Mouse (Mus musculus) megakaryocyte, embryonic 14.5 days (primary cell): Measurements from ENCODE around the gene Stx1a. TPM values are rescaled to one million over a fixed set of nuclear protein-coding genes. Genes with fewer than 3 reads are reported as not detected.

ENCODE experiments used
- H3K27me3 ChIP-seq: replicated peaks from 2 replicates; pipeline ENCODE3; 2012; ENCODE audit warnings: inconsistent platforms
- H3K36me3 ChIP-seq: replicated peaks from 2 replicates; pipeline ENCODE3; 2012; ENCODE audit warnings: low read length, inconsistent platforms, mixed read lengths
- H3K4me1 ChIP-seq: 2 replicates; pipeline ENCODE4 v1.6.1; 2012; ENCODE audit warnings: inconsistent platforms
- H3K4me3 ChIP-seq: replicated peaks from 2 replicates; pipeline ENCODE3; 2012; ENCODE audit warnings: moderate library complexity, mild to moderate bottlenecking, inconsistent platforms
- H3K9me3 ChIP-seq: 2 replicates; pipeline ENCODE4 v1.6.1; 2012; ENCODE audit warnings: inconsistent platforms
- FLI1 ChIP-seq: IDR thresholded peaks from 2 replicates; pipeline ENCODE4 v1.6.1; 2012; ENCODE audit warnings: low read length, inconsistent platforms, mixed read lengths
- GATA1 ChIP-seq: IDR thresholded peaks from 3 replicates; pipeline ENCODE4 v1.6.1; 2012; ENCODE audit warnings: mixed read lengths, low read length, inconsistent platforms, borderline replicate concordance
- polyA plus RNA-seq: library from polyadenylated mRNA; stranded (reverse); fragments of >175 nt; gene quantifications from 2 replicates; pipeline ENCODE4 v1.2.3, GENCODE M21; 2012; ENCODE audit warnings: low replicate concordance; ENCODE audit not compliant: insufficient read depth

Gene Stx1a
- polyA plus RNA-seq, 1 experiment: 1.6 TPM

- Histone ChIP-seq H3K9me3 (no peaks in the 10 kb centered on the region), H3K27me3 (peaks cover 72% of the 10 kb centered on the region), H3K4me1 (peaks cover 16% of the 10 kb centered on the region), H3K36me3 (no peaks in the 10 kb centered on the region), H3K4me3 (no peak overlapping the region)
- no peak for TF ChIP-seq GATA1
- TF ChIP-seq FLI1: no peak
These were observed 56.3 kb downstream of the Stx1a start for GRCm38 (mm10) chr5:135079578-135079977.

GRCm38 (mm10) chr5:135080539-135080938 is 57.3 kb downstream of the Stx1a start:
- peaks cover 72% of the 10 kb centered on the region for H3K27me3 ChIP-seq
- TF ChIP-seq GATA1 (no peak), FLI1 (no peak)
- no peak overlapping the region for H3K4me3 ChIP-seq
- H3K36me3 ChIP-seq: no peaks in the 10 kb centered on the region
- peaks cover 16% of the 10 kb centered on the region for H3K4me1 ChIP-seq
- no peaks in the 10 kb centered on the region for H3K9me3 ChIP-seq

GRCm38 (mm10) chr5:135086871-135087270 is 63.6 kb downstream of the Stx1a start:
- Histone ChIP-seq H3K27me3 (peaks cover 84% of the 10 kb centered on the region), H3K4me3 (no peak overlapping the region), H3K9me3 (peaks cover 3% of the 10 kb centered on the region; the same call in 1 of the 2 replicates), H3K36me3 (no peaks in the 10 kb centered on the region), H3K4me1 (peaks cover 2% of the 10 kb centered on the region; the same call in 1 of the 2 replicates)
- TF ChIP-seq GATA1: no peak
- no peak for TF ChIP-seq FLI1

- H3K36me3 ChIP-seq: no peaks in the 10 kb centered on the region
- H3K4me1 ChIP-seq: 0 out of 2 replicates have a peak, but pooled peaks cover 2% of the 10 kb centered on the region
- H3K4me3 ChIP-seq: no peak within 1 kb of the TSS
- peaks cover 80% of the 10 kb centered on the region for H3K27me3 ChIP-seq
- H3K9me3 ChIP-seq: peaks cover 3% of the 10 kb centered on the region; the same call in 1 of the 2 replicates
- TF ChIP-seq GATA1 (no peak), FLI1 (no peak)
These were observed 66.4 kb downstream of the Stx1a start, which contains the start of gene Mlxipl for GRCm38 (mm10) chr5:135089653-135090052. Gene Mlxipl (plus strand): TSS chr5:135089890.

Other genes starting within 250 kb of the Stx1a start
- not detected in 2 replicates for gene Tmem270, start 116.7 kb upstream of the Stx1a start, polyA plus RNA-seq
- not detected in 2 replicates for gene Cldn13, start 108.0 kb upstream of the Stx1a start, polyA plus RNA-seq
- gene Mettl27, start 91.1 kb upstream of the Stx1a start, polyA plus RNA-seq: 18.7 and 34.3 TPM in 2 replicates
- not detected in 2 replicates for gene Cldn4, start 76.5 kb upstream of the Stx1a start, polyA plus RNA-seq
- 0.64 and 3.8 TPM in 2 replicates for gene Cldn3, start 37.3 kb upstream of the Stx1a start, polyA plus RNA-seq
- gene Abhd11, start 14.3 kb upstream of the Stx1a start, polyA plus RNA-seq: 23.7 and 34.3 TPM in 2 replicates
- 42.1 and 116 TPM in 2 replicates for gene Dnajc30, start 40.7 kb downstream of the Stx1a start, polyA plus RNA-seq
- 67.0 and 146 TPM in 2 replicates for gene Bud23, start 41.5 kb downstream of the Stx1a start, polyA plus RNA-seq
- gene Vps37d, start 54.8 kb downstream of the Stx1a start, polyA plus RNA-seq: 0.44 and 2.3 TPM in 2 replicates
- 0.12 TPM in 1 of 2 replicates, not detected in the other for gene Mlxipl, start 66.4 kb downstream of the Stx1a start, polyA plus RNA-seq
- gene Tbl2, start 126.2 kb downstream of the Stx1a start, polyA plus RNA-seq: 6.6 TPM in 1 of 2 replicates, not detected in the other
- 58.2 and 75.1 TPM in 2 replicates for gene Bcl7b, start 144.8 kb downstream of the Stx1a start, polyA plus RNA-seq
- gene Baz1b, start 163.8 kb downstream of the Stx1a start, polyA plus RNA-seq: 8.4 and 12.3 TPM in 2 replicates
- gene Fzd9, start 227.7 kb downstream of the Stx1a start, polyA plus RNA-seq: 0.40 and 1.7 TPM in 2 replicates